Mouse (Mus musculus) lung, adult 2 months (tissue): Measurements from ENCODE around the gene Stk11. TPM values are rescaled to one million over a fixed set of nuclear protein-coding genes. Genes with fewer than 3 reads are reported as not detected.
"Not testable (repeated sequence)": the region's sequence is repeated elsewhere in the genome, so short reads cannot be mapped to it uniquely, and the experiment has no call there.

Experiments used
- DNase-seq: peaks from one replicate; pipeline ENCODE4 v3.0.0; 2022
- H3K4me1 ChIP-seq: fragments of 200-500 bp; 2 replicates; pipeline ENCODE4 v1.6.1; 2011; ENCODE audit warnings: low read length; ENCODE audit not compliant: control insufficient read depth, insufficient read depth
- H3K4me3 ChIP-seq: fragments of 200-500 bp; replicated peaks from 2 replicates; pipeline ENCODE3; 2011; ENCODE audit warnings: low read depth, mild to moderate bottlenecking, control low read depth, low read length; ENCODE audit errors: extremely low read depth
- CTCF ChIP-seq: fragments of 200-500 bp; IDR thresholded peaks from 2 replicates; pipeline ENCODE4 v1.5.1; 2011; ENCODE audit warnings: mild to moderate bottlenecking, low read length, control low read depth; ENCODE audit not compliant: insufficient read depth
- POLR2A ChIP-seq: fragments of 200-500 bp; IDR thresholded peaks from 2 replicates; pipeline ENCODE4 v1.6.1; 2011; ENCODE audit warnings: low read depth, mild to moderate bottlenecking, control low read depth, low read length, borderline replicate concordance; ENCODE audit errors: extremely low read depth
- WGBS: fragments of 180-500 bp; shearing (Covaris S2); methylation state at CpG from one replicate; pipeline ENCODE4 v1.1.7; 2018; 5-methylcytosine and 5-hydroxymethylcytosine counted together
- polyA plus RNA-seq: library from polyadenylated mRNA; depleted of rRNA; stranded (reverse); fragments of >200 nt; gene quantifications from 2 replicates; pipeline ENCODE4 v1.2.3, GENCODE M21; 2012

Gene Stk11
- polyA plus RNA-seq, 1 experiment, result 168 TPM

DNA sequence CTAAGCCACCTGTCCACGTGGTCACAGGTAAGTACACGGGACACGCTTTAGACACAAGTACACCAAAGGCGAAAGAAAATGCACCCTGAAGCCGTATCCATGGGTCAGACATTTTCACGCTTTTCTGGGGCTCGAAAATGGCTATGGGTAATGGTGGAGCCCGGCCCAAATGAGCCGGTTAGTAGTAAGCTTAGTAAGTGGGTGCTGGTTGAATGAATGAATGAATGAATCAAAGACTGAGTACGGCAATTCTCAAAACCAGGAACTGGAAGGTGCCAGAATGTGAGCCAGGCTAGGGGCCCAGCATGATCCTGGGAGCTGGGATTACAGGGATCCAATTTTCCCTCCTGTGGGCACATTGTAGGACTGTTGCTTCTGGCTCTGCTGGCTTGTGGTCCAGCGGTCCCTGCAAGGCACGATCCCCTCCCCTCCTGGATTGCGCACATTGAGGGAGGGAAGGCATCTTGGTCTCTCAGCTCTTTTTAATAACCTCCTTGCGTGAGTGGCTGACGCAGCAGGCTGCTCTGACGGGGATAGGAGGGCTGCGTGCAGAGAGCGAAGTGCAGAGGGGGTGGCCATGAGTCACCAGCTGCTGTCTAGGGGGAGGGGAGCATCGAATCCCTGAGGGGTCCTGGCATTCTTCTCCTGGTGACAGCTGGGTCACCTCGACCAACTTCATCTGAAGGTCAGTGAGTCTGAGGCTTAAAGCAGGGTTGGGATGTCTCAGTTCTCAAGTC is 50.0 kb downstream of the Stk11 start, which contains the start of gene Cirbp:
Gene Cirbp (plus strand): TSS at position 594 of the 737 bp plus-strand sequence.
- no peak for DNase-seq
- Histone ChIP-seq H3K4me3 (peak within 1 kb of the TSS; percentile 48), H3K4me1 (peaks cover 22% of the 10 kb centered on the region)
- TF ChIP-seq POLR2A (no peak), CTCF (no peak)
- WGBS, result 28% methylated on average over 20 of the region's 20 CpGs

DNA sequence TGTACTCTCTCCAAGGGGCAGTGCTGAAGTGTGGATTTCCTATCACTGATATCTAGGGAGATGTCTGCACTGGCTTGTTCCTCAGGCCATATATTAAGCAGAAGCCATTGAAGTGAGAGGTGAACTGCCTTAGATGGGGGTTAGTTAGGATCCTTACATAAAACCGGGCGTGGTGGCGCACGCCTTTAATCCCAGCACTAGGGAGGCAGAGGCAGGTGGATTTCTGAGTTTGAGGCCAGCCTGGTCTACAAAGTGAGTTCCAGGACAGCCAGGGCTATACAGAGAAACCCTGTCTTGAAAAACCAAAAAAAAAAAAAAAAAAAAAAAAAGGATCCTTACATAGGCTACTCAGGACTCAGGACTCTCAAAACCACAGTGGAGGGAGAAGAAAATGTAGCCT is 50.5 kb downstream of the Stk11 start:
- H3K4me1 ChIP-seq, result peaks cover 19% of the 10 kb centered on the region
- WGBS, result 91% methylated on average over 4 of the region's 4 CpGs
- not testable (repeated sequence) for H3K4me3 ChIP-seq, DNase-seq

DNA sequence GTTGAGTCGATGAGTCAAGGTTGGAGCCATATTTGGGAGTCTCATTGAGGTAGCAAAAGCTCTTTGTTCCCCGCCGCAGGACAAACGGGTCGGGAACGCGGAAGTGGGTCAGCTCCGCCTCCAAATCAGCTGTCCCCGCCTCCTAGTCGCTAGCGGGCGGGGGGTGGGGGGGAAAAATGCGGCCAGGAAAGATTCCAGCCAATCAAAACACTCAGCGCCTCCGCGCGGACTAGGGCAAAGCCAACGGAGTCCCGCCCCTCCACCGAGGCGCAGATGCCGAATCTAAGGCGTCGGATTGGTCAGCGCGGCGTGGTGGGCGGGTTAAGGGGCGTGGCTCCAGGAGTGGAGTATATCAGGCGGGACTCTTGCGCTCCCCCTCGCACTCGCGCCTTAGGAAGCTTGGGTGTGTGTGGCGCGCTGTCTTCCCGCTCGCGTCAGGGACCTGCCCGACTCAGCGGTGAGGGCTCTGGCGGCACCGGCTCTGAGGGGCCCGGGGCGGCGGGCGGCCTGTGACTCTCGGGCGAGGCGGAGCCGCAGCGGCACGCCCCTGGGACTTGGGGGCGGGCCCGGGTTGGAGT is 51.9 kb downstream of the Stk11 start:
- H3K4me1 ChIP-seq, result peaks cover 18% of the 10 kb centered on the region
- WGBS, result under 1% methylated on average over 55 of the region's 55 CpGs
- H3K4me3 ChIP-seq, result peak overlapping the region; percentile 93
- DNase-seq, result peak; percentile 99
- TF ChIP-seq POLR2A, result peak; percentile 100
- TF ChIP-seq CTCF, result no peak

DNA sequence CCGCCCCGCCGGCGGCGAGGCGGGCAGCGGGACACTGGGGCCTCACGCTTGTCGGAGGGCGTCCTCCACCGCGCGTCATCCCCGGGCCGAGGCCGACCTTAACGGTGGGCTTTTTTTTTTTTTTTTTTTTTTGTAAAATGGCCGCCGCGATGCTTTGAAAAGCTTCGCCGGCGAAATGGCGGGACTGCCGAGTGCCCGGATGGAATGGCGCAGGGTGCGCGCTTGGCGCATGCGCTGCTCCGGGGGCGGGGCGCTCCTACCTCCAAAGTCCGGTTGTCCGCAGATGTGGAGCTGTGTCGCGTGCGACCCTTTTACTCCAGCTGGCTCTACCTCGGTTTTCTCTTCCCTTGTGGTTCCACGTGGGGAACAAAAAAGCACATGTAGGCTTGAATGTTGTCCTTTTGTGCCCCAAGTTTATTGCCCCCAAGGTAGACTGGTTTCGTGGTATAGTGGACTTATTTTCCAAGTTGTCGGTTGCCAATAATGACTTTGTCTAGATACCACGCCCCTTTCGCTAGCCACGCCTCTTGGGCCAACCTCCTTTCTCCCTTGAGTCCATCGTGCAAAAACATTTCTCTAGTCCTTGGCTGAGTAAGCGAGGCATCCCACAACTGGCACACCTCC is 52.5 kb downstream of the Stk11 start:
- DNase-seq, result peak; percentile 94
- WGBS, result under 1% methylated on average over 48 of the region's 48 CpGs
- peaks cover 15% of the 10 kb centered on the region for H3K4me1 ChIP-seq
- TF ChIP-seq POLR2A (no peak; the same call in 1 of the 2 replicates), CTCF (no peak)
- peak overlapping the region; percentile 93 for H3K4me3 ChIP-seq

DNA sequence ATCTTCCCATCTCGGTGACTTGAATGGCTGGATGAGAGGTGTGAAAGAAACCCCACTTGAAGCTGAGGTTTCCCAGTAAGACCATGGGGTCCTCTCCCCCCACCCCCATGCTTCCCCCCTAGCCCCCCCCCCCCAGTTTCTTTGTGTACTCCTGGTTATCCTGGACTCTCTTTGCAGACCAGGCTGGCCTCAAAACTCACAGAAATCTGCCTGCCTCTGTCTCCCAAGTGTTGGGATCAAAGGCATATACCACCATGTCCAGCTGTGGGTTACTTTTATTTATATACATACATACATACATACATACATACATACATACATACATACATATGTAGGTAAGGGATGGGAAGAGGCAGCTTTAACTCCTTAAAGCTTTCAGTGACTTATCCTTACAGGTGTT is 53.5 kb downstream of the Stk11 start:
- no peak overlapping the region for H3K4me3 ChIP-seq
- peaks cover 13% of the 10 kb centered on the region for H3K4me1 ChIP-seq
- DNase-seq, result no peak
- WGBS, result 31% methylated on average over 1 of the region's 1 CpGs
- TF ChIP-seq POLR2A, result no peak
- TF ChIP-seq CTCF, result no peak

DNA sequence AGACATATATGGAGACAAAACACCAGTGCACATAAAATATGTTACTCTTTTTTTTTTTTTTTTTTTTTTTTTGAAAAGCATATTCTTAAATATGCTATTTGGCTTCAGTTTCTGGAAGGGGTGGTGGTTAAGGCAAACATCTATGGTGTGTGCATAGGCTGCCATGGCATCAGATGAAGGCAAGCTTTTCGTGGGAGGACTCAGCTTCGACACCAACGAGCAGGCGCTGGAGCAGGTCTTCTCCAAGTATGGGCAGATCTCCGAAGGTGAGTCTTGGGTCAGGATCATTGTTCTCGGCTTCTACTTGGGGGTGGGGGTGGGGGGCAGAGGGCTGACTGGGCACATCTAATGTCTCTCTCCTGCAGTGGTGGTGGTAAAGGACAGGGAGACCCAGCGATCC is 54.0 kb downstream of the Stk11 start:
- Histone ChIP-seq H3K4me3 (no peak overlapping the region), H3K4me1 (peaks cover 10% of the 10 kb centered on the region)
- TF ChIP-seq POLR2A, result no peak
- no peak for TF ChIP-seq CTCF
- DNase-seq, result no peak
- WGBS, result 90% methylated on average over 7 of the region's 7 CpGs

DNA sequence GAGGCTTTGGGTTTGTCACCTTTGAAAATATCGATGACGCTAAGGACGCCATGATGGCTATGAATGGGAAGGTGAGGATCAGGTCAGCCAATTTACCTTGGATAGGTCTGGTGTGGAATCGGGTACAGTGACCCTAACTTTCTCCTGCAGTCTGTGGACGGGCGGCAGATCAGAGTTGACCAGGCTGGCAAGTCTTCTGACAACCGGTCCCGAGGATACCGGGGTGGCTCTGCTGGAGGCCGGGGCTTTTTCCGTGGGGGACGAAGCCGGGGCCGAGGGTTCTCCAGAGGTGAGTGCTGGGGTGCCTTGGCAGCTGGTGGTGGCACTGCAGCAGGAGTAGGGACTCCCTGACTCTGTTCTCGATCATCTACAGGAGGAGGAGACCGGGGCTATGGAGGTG is 54.4 kb downstream of the Stk11 start:
- 93% methylated on average over 16 of the region's 16 CpGs for WGBS
- Histone ChIP-seq H3K4me1 (peaks cover 10% of the 10 kb centered on the region), H3K4me3 (no peak overlapping the region)
- no peak for TF ChIP-seq CTCF
- no peak for DNase-seq

DNA sequence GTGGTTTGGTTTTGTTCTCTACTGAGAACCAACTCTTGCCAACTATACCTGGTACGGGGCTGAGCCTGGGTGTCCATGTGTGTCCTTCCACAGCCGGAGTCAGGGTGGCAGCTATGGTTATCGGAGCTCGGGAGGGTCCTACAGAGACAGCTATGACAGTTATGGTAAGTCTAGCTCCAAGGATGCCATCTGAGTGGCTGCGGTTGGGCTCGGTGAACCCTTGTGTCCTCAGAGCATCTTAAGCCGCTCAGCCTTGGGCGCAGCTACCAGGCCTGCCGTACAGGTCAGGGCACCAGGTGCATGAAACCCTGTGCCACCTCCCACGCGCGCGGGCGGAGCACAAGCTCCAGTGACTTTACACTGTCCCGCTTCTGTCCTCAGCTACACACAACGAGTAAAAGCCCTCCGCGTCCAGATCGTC is 55.0 kb downstream of the Stk11 start:
- Histone ChIP-seq H3K4me1 (peaks cover 10% of the 10 kb centered on the region), H3K4me3 (no peak overlapping the region)
- WGBS, result 94% methylated on average over 19 of the region's 19 CpGs
- no peak for DNase-seq
- TF ChIP-seq CTCF, result no peak
- TF ChIP-seq POLR2A, result no peak

DNA sequence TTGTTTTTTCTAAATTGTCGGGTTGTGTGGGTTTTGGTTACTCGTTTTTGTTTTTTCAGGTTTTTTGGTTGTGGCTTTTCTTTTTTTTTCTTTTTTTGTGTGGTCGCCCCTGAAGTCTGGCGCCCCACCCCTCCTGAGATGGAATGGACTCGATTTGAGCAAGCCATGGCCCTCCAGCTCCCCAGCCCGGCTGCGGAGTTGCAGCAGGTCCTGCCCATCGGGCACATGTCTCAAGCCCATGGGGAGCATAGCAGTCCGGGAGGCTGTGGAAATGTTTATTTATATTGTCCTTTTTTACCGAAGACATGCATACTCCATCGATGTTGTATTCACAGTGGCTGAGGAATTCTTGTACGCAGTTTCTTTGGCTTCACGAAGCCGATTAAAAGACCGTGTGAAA is 55.6 kb downstream of the Stk11 start:
- H3K4me1 ChIP-seq, result peaks cover 10% of the 10 kb centered on the region
- no peak for DNase-seq
- H3K4me3 ChIP-seq, result no peak overlapping the region
- TF ChIP-seq POLR2A (no peak), CTCF (no peak)
- 78% methylated on average over 15 of the region's 15 CpGs for WGBS
